Mouse (Mus musculus): ENCODE measurements around the gene Rtp2. TPM values are rescaled to one million over a fixed set of nuclear protein-coding genes. Genes with fewer than 3 reads are reported as not detected.
"Not testable (repeated sequence)": the region's sequence is repeated elsewhere in the genome, so short reads cannot be mapped to it uniquely, and the experiment has no call there.

The Rtp2 gene
- polyA plus RNA-seq, 1 experiment from 2014 or later = not detected

DNA sequence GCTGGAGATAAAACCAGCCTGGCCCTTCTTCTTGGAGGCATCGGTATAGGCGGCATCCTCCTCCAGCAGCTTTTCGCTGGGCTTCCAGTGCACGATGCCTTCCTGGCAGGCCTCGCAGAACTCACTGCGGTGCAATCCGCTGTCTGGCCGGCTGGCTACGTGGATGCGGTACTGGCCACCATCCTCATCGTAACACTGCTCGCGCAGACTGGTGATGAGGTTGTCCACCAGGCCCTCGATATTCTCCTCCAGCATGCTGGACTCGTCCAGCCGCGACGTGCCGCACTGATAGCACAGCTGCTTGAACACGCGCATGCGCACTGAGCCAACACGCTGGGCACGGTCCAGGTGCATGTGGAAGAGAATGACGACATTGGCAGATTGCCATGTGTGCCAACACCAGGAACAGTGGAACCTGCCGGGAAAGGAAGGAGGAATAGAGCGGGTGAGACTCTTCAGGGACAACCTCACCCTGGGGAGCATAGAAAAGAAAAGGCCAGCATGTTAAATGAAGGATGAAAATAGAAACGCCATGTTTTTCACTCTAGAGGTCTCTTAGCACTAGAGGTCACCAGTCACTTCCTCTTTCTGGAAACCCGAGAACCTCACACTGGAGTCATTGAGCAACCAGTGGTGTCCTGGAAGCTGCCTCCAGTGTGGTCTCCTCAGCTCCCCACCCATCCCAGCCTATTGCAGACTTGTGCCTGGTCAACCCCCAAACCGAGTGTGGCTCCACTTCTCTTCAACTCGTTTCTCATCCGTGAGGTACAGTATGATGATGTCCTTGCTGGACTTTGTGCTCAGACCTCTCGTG is 4.7 kb downstream of the Rtp2 start:
- H3K27me3 ChIP-seq (ENCODE audit: control insufficient read depth, insufficient read depth, low read length) = no peaks in the 10 kb centered on the region
- WGBS = 94% methylated on average over 33 of the region's 33 CpGs
- H3K4me3 ChIP-seq (ENCODE audit: low read depth, low read length) = no peak overlapping the region
- H3K4me1 ChIP-seq (replicated peaks; ENCODE audit: control insufficient read depth, insufficient read depth, low read length) = no peaks in the 10 kb centered on the region
- H3K9me3 ChIP-seq (ENCODE audit: control insufficient read depth, low read length) = no peaks in the 10 kb centered on the region
- no peak overlapping the region for H3K9ac ChIP-seq (ENCODE audit: low read depth, low read length)
- H3K36me3 ChIP-seq (ENCODE audit: control insufficient read depth, insufficient read depth, low read length) = no peaks in the 10 kb centered on the region
- no peak for ATAC-seq (ENCODE audit: low FRiP score)
- H3K4me2 ChIP-seq (replicated peaks; ENCODE audit: low read depth, low read length) = no peak overlapping the region
- no peak for DNase-seq (ENCODE audit: low spot score)
- no peak overlapping the region for H3K27ac ChIP-seq (ENCODE audit: low read depth, low read length)

DNA sequence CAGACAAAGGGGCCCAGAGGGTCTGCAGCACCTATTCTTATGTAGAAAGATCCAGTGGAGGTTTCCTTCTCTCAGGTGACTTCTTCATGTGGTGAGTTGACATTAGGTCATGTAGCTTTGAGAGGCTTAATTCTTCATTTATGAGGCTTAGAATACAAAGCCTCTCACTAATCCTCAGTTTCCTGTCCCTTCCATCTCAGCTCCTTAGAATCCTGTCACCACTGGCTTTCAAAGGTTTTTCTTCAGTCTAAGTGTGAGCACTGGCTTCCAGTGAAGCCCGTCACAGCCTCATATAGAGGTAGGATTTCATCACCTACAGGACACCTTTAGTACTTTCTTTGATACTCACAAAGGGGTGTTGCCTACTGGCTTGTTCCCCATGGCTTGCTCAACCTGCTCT is 9.3 kb downstream of the Rtp2 start:
- Histone ChIP-seq H3K9me3 (ENCODE audit: control insufficient read depth, low read length) (no peaks in the 10 kb centered on the region), H3K4me3 (ENCODE audit: low read depth, low read length) (no peak overlapping the region), H3K27ac (ENCODE audit: low read depth, low read length) (no peak overlapping the region), H3K4me1 (replicated peaks; ENCODE audit: control insufficient read depth, insufficient read depth, low read length) (no peaks in the 10 kb centered on the region), H3K27me3 (ENCODE audit: control insufficient read depth, insufficient read depth, low read length) (no peaks in the 10 kb centered on the region), H3K4me2 (replicated peaks; ENCODE audit: low read depth, low read length) (no peak overlapping the region), H3K9ac (ENCODE audit: low read depth, low read length) (no peak overlapping the region), H3K36me3 (ENCODE audit: control insufficient read depth, insufficient read depth, low read length) (no peaks in the 10 kb centered on the region)
- DNase-seq (ENCODE audit: low spot score) = no peak
- no peak for ATAC-seq (ENCODE audit: low FRiP score)
- WGBS = 86% methylated on average over 1 of the region's 1 CpGs

DNA sequence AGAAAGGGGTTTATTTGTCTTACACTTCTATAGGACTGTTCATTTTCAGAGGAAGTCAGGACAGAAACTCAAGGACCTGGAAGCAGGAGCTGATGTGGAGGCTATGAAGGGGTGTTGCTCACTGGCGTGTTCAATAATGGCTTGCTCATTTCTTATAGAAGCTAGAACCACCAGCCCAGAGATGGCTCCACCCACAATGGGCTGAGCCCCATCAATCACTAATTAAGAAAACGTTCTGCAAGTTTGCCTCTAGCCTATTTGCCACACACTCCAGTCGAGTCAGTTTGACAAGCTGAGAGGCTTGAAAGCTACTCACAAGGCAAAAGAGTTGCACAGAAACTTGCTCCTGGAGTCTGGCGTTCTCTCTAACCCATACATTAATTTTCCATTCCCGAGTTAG is 10.5 kb downstream of the Rtp2 start:
- no peak overlapping the region for H3K4me2 ChIP-seq (replicated peaks; ENCODE audit: low read depth, low read length)
- H3K4me3 ChIP-seq (ENCODE audit: low read depth, low read length) = no peak overlapping the region
- no peaks in the 10 kb centered on the region for H3K36me3 ChIP-seq (ENCODE audit: control insufficient read depth, insufficient read depth, low read length)
- no peak overlapping the region for H3K9ac ChIP-seq (ENCODE audit: low read depth, low read length)
- ATAC-seq (ENCODE audit: low FRiP score) (no peak), DNase-seq (ENCODE audit: low spot score) (no peak)
- H3K4me1 ChIP-seq (replicated peaks; ENCODE audit: control insufficient read depth, insufficient read depth, low read length) = no peaks in the 10 kb centered on the region
- H3K27ac ChIP-seq (ENCODE audit: low read depth, low read length) = no peak overlapping the region
- H3K27me3 ChIP-seq (ENCODE audit: control insufficient read depth, insufficient read depth, low read length) = no peaks in the 10 kb centered on the region
- no peaks in the 10 kb centered on the region for H3K9me3 ChIP-seq (ENCODE audit: control insufficient read depth, low read length)
- WGBS = 74% methylated on average over 5 of the region's 5 CpGs

DNA sequence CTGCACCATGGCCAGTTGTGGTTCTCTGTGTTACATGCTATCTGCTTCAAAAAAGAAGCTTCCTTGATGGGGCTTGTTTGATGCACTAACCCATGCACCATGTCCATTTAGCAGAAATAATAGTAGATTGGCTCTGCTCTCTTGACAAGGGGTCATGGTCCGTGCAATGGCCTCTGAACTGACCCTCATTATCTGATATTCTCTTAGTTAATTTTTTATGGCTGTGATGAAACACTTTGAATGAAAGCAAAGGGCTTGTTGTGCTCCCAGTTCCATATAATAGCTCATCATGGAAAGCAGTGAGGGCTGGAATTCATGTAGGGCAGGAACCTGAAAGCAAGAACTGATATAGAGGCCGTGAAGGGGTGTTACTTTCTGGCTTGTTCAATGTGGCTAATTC is 12.8 kb downstream of the Rtp2 start:
- Histone ChIP-seq H3K4me2 (replicated peaks; ENCODE audit: low read depth, low read length) (no peak overlapping the region), H3K27me3 (ENCODE audit: control insufficient read depth, insufficient read depth, low read length) (no peaks in the 10 kb centered on the region), H3K4me1 (replicated peaks; ENCODE audit: control insufficient read depth, insufficient read depth, low read length) (no peaks in the 10 kb centered on the region), H3K27ac (ENCODE audit: low read depth, low read length) (no peak overlapping the region), H3K36me3 (ENCODE audit: control insufficient read depth, insufficient read depth, low read length) (no peaks in the 10 kb centered on the region), H3K9ac (ENCODE audit: low read depth, low read length) (no peak overlapping the region), H3K9me3 (ENCODE audit: control insufficient read depth, low read length) (no peaks in the 10 kb centered on the region), H3K4me3 (ENCODE audit: low read depth, low read length) (no peak overlapping the region)
- DNase-seq (ENCODE audit: low spot score) (no peak), ATAC-seq (ENCODE audit: low FRiP score) (no peak)
- WGBS = 85% methylated on average over 2 of the region's 2 CpGs

DNA sequence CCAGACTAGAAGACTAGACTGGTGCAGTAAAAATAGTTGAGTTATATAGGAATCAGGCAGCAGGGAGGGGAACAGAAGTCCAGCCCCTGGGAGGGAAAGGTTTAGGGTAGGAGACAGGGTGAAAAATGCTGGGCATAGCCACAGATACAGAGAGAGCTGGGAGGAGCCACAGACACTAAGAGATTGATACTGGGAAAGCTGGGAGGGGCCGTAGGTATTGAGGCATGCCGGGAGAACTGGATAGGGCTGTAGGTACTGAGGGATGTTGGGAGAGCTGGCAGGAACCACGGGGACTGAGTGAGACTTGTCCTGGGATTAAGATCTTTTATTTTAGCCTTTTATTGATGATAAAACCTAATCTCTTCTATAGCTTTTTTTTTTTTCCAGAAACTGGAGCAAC is 18.8 kb downstream of the Rtp2 start:
- Histone ChIP-seq H3K4me2 (replicated peaks; ENCODE audit: low read depth, low read length) (no peak overlapping the region), H3K4me1 (replicated peaks; ENCODE audit: control insufficient read depth, insufficient read depth, low read length) (no peaks in the 10 kb centered on the region), H3K27me3 (ENCODE audit: control insufficient read depth, insufficient read depth, low read length) (no peaks in the 10 kb centered on the region), H3K27ac (ENCODE audit: low read depth, low read length) (no peak overlapping the region), H3K9me3 (ENCODE audit: control insufficient read depth, low read length) (no peaks in the 10 kb centered on the region), H3K4me3 (ENCODE audit: low read depth, low read length) (no peak overlapping the region), H3K36me3 (ENCODE audit: control insufficient read depth, insufficient read depth, low read length) (no peaks in the 10 kb centered on the region), H3K9ac (ENCODE audit: low read depth, low read length) (no peak overlapping the region)
- DNase-seq (ENCODE audit: low spot score) (no peak), ATAC-seq (ENCODE audit: low FRiP score) (no peak)
- WGBS = 69% methylated on average over 3 of the region's 3 CpGs

DNA sequence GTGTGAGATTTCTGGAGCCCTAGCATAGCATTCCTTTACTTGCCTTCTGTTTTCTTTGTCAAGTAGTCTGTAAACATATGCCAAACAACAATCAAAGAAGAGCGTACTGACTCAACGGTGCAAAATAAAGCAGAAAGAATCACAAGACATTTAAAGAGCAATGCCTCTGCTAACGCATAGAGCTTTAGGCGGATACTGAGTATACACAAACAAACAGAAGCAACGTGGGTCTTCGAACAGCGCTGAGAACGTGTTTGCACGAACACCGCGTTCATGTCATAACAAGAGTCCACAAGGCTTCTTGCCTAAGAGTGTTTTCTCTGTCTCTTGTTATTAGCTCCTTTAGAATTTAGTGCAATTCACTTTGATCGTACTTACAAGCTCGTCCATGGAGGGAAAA is 19.5 kb downstream of the Rtp2 start:
- H3K4me3 ChIP-seq (ENCODE audit: low read depth, low read length) = no peak overlapping the region
- H3K9ac ChIP-seq (ENCODE audit: low read depth, low read length) = no peak overlapping the region
- no peaks in the 10 kb centered on the region for H3K9me3 ChIP-seq (ENCODE audit: control insufficient read depth, low read length)
- H3K27me3 ChIP-seq (ENCODE audit: control insufficient read depth, insufficient read depth, low read length) = no peaks in the 10 kb centered on the region
- DNase-seq (ENCODE audit: low spot score) (no peak), ATAC-seq (ENCODE audit: low FRiP score) (no peak)
- no peak overlapping the region for H3K4me2 ChIP-seq (replicated peaks; ENCODE audit: low read depth, low read length)
- no peak overlapping the region for H3K27ac ChIP-seq (ENCODE audit: low read depth, low read length)
- H3K4me1 ChIP-seq (replicated peaks; ENCODE audit: control insufficient read depth, insufficient read depth, low read length) = no peaks in the 10 kb centered on the region
- H3K36me3 ChIP-seq (ENCODE audit: control insufficient read depth, insufficient read depth, low read length) = no peaks in the 10 kb centered on the region
- 84% methylated on average over 13 of the region's 13 CpGs for WGBS

DNA sequence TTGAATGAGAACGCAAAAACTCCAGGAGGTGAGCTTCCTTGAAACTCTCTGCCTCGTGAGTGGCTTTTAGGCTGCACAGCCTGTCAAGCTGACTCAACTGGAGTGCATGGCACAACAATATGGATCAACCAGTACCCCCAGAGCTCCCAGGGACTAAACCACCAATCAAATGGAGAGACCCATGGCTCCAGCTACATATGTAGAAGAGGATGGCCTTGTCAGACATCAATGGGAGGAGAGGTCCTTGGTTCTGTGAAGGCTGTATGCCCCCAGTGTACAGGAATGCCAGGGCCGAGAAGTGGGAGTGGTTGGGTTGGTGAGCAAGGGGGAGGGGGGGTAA is 23.2 kb downstream of the Rtp2 start:
- not testable (repeated sequence) for H3K9me3 ChIP-seq (ENCODE audit: control insufficient read depth, low read length); H3K36me3 ChIP-seq (ENCODE audit: control insufficient read depth, insufficient read depth, low read length); H3K4me1 ChIP-seq (replicated peaks; ENCODE audit: control insufficient read depth, insufficient read depth, low read length); H3K27me3 ChIP-seq (ENCODE audit: control insufficient read depth, insufficient read depth, low read length); H3K4me3 ChIP-seq (ENCODE audit: low read depth, low read length); H3K9ac ChIP-seq (ENCODE audit: low read depth, low read length); H3K4me2 ChIP-seq (replicated peaks; ENCODE audit: low read depth, low read length); DNase-seq (ENCODE audit: low spot score); ATAC-seq (ENCODE audit: low FRiP score); H3K27ac ChIP-seq (ENCODE audit: low read depth, low read length)
- 91% methylated on average over 3 of the region's 3 CpGs for WGBS

DNA sequence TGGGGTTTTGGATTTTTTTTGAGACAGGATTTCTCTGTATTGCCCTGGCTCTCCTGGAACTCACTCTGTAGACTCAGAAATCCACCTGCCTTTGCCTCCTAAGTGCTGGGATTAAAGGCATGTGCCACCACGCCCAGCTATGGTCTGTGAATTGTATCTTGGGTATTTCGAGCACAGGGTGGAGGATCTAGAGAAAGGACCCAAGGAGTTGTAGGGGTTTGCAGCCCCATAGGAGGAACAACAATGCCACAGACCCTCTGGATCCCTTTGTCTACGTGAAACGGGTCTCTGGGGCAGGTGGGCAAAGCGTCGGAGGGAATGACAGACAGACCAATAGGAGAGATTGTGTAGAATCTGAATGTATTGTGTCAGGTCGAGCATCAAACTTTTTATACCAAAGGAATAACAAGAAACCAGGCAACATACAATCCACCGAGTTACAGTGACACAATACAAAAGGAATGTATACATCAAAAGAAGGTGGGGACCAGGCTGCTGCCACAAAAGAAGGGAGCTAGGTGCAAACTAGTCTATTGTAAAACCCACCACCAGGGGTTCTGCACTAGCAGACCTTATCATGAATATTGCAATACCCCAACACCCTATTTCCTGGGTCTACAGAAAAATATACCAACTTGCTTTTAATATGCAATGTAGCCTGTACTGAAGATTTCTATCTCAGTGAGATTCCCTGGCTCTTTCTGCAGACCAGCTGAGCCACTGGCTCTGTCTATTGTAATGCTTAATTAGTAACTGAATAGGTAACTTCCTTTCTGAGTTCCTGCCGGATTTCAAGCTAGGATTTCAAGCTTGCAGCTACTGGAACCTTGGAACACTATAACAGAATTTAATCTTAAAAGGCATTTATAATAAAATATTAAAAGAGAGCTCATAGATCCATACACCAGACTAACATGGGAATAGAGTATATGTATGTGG is 23.8 kb downstream of the Rtp2 start:
- ATAC-seq (ENCODE audit: low FRiP score); H3K4me2 ChIP-seq (replicated peaks; ENCODE audit: low read depth, low read length); H3K36me3 ChIP-seq (ENCODE audit: control insufficient read depth, insufficient read depth, low read length); H3K4me3 ChIP-seq (ENCODE audit: low read depth, low read length); H3K27me3 ChIP-seq (ENCODE audit: control insufficient read depth, insufficient read depth, low read length); H3K27ac ChIP-seq (ENCODE audit: low read depth, low read length); DNase-seq (ENCODE audit: low spot score); H3K9ac ChIP-seq (ENCODE audit: low read depth, low read length); H3K4me1 ChIP-seq (replicated peaks; ENCODE audit: control insufficient read depth, insufficient read depth, low read length); H3K9me3 ChIP-seq (ENCODE audit: control insufficient read depth, low read length): not testable (repeated sequence)
- WGBS = 89% methylated on average over 9 of the region's 9 CpGs

DNA sequence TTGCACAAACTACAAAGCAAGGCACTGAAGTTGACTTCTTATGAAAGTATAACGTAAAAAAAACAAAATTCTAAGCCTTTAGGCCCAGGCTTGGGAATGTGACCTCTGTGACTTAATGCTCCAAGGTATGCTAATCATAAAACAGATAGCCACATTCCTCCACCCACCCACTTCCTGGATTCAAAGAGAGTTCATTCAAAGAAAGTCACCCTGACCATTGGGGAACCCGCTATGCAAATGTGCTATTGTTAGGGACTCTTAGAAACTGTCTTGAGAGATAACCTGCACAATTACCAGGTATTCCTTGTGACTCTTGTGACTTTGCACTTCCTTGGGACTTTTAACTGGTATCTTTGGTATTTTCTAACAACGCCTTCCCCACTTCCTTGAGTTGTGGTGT is 25.6 kb downstream of the Rtp2 start:
- not testable (repeated sequence) for H3K27ac ChIP-seq (ENCODE audit: low read depth, low read length); H3K4me3 ChIP-seq (ENCODE audit: low read depth, low read length); ATAC-seq (ENCODE audit: low FRiP score); H3K4me1 ChIP-seq (replicated peaks; ENCODE audit: control insufficient read depth, insufficient read depth, low read length); H3K36me3 ChIP-seq (ENCODE audit: control insufficient read depth, insufficient read depth, low read length); H3K4me2 ChIP-seq (replicated peaks; ENCODE audit: low read depth, low read length); H3K27me3 ChIP-seq (ENCODE audit: control insufficient read depth, insufficient read depth, low read length); H3K9ac ChIP-seq (ENCODE audit: low read depth, low read length); DNase-seq (ENCODE audit: low spot score); H3K9me3 ChIP-seq (ENCODE audit: control insufficient read depth, low read length)
- 86% methylated on average over 3 of the region's 3 CpGs for WGBS
